Mouse (Mus musculus): ENCODE results near the gene Stxbp6. TPM values are rescaled to one million over a fixed set of nuclear protein-coding genes. Genes with fewer than 3 reads are reported as not detected.
A peak's percentile ranks its signal among the peaks of the same experiment; 100 is the strongest.
"Not testable (repeated sequence)": the region's sequence is repeated elsewhere in the genome, so short reads cannot be mapped to it uniquely, and the experiment has no call there.

Gene Stxbp6
- 4.0 and 6.1 TPM in 2 replicates for polyA plus RNA-seq (2012; rRNA removed)

DNA sequence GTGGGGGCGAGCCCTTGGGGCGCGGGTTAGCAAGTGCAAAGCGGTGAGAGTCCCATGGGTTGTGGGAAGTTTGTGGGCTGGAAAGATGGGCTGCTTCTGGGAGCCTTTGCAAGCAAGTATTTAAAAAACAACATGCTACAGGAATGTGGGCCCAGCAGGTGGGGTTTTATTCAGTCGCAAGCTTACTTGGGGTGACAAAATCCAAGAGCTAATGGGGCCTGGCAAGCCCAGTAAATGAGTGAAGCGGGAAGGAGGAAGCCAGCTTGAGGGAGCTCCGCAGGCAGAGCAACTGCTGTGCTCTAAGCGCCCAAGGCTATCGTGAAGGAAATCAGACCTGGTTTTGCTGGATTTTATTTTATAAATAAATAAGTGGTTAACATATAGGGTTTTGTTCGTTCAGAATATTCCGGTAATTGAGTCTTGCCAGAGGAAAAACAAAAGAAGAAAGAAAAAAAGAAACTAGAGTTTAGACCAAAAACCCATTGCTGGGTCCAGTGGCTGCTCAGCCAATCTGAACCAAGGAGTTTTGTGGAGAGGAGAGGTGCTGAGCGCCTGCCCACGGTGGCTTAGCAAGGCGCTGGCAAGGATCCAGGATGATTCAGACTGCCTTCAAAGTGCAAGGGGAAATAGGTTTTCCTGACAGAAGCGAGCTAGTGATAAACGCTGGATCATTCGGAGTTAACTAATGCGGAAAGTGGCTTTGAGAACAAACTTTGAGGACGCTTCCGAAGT lies at the start of gene Stxbp6:
Gene Stxbp6, minus strand, starts transcription at position 99 of the 732 bp plus-strand sequence.
- Histone ChIP-seq H3K36me3 (ENCODE audit: control insufficient read depth, insufficient read depth, low read length) (no peaks in the 10 kb centered on the region), H3K4me3 (ENCODE audit: control insufficient read depth, low read depth, low read length) (peak within 1 kb of the TSS; percentile 83), H3K27me3 (ENCODE audit: control insufficient read depth, insufficient read depth, low read length) (no peaks in the 10 kb centered on the region), H3K4me1 (ENCODE audit: control insufficient read depth, insufficient read depth, low read length) (peaks cover 17% of the 10 kb centered on the region), H3K27ac (ENCODE audit: control insufficient read depth, insufficient read depth, low read depth, low read length) (peak within 1 kb of the TSS; percentile 44)
- no peak for TF ChIP-seq POLR2A (IDR thresholded peaks at IDR 0.05; ENCODE audit: control insufficient read depth, low read depth, low read length)
- TF ChIP-seq CTCF (IDR thresholded peaks at IDR 0.05; ENCODE audit: control insufficient read depth, insufficient read depth, insufficient replicate concordance, low read depth, low read length), result no peak

DNA sequence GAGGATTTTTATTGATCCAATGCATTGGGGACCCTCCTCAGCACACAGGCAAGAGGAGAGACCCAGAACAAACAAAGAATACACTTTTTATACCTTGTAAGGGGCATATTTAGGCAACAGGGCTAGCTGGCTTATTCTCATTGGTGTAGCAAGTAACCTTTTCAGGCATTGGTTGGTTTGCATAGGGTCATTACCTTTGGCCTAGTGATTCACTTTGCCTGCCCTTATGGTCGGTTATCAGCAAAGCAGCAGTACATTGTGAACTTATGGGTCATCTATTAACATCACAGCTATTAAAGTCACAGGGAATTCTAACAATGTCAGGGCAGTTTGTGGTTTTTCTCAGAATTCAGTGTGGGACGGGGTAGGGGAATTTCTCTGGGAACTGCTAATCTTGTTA lies 28.4 kb upstream of the Stxbp6 start:
- not testable (repeated sequence) for H3K36me3 ChIP-seq (ENCODE audit: control insufficient read depth, insufficient read depth, low read length); H3K4me3 ChIP-seq (ENCODE audit: control insufficient read depth, low read depth, low read length); H3K4me1 ChIP-seq (ENCODE audit: control insufficient read depth, insufficient read depth, low read length); H3K27me3 ChIP-seq (ENCODE audit: control insufficient read depth, insufficient read depth, low read length); H3K27ac ChIP-seq (ENCODE audit: control insufficient read depth, insufficient read depth, low read depth, low read length)

DNA sequence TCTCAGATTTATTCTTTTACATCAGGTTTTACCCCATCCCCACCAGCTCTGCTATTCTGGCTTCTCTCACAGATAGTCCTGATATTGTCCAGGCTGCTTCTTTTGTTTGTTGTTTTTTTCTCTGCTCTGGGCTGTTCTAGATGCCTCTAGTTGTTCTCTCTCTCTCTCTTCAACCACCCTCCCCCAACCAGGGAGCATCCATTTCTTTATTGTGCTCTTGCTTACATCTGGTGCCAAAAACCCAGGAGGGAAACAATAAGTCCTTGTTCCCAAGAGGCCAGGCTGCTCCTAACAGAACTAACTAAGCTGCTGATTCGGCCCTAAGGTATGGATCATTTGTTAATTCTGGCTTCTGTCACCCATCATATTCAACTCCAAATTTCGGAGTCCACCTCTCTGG lies 19.2 kb upstream of the Stxbp6 start:
- TF ChIP-seq POLR2A (IDR thresholded peaks at IDR 0.05; ENCODE audit: control insufficient read depth, low read depth, low read length), result no peak
- no peak for TF ChIP-seq CTCF (IDR thresholded peaks at IDR 0.05; ENCODE audit: control insufficient read depth, insufficient read depth, insufficient replicate concordance, low read depth, low read length)

DNA sequence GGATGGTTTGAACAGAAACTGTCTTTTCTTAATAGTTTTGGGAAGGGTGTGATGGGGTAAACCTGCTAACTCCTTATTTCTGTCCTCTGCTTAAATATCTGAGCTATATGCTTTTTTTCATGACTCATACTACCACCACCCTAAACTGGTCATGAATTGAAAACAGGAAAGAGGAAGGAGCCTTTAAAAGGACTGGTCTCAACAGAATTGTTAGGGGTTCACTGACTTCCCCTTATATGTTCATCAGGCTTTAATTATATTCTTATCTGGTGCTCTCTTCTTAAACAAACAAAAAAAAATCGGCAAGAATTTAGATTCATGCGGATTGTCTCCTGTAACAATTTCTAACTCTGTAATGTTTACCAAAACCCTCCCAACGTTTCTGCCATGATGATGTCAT lies 17.9 kb upstream of the Stxbp6 start:
- H3K27ac ChIP-seq (ENCODE audit: control insufficient read depth, insufficient read depth, low read depth, low read length), result no peak overlapping the region
- no peaks in the 10 kb centered on the region for H3K4me1 ChIP-seq (ENCODE audit: control insufficient read depth, insufficient read depth, low read length)
- H3K4me3 ChIP-seq (ENCODE audit: control insufficient read depth, low read depth, low read length), result no peak overlapping the region
- no peaks in the 10 kb centered on the region for H3K36me3 ChIP-seq (ENCODE audit: control insufficient read depth, insufficient read depth, low read length)
- H3K27me3 ChIP-seq (ENCODE audit: control insufficient read depth, insufficient read depth, low read length), result no peaks in the 10 kb centered on the region
- TF ChIP-seq POLR2A (IDR thresholded peaks at IDR 0.05; ENCODE audit: control insufficient read depth, low read depth, low read length), result no peak
- no peak for TF ChIP-seq CTCF (IDR thresholded peaks at IDR 0.05; ENCODE audit: control insufficient read depth, insufficient read depth, insufficient replicate concordance, low read depth, low read length)

More for the DNA sequence above, 19.2 kb upstream of the Stxbp6 start:
- no peaks in the 10 kb centered on the region for H3K36me3 ChIP-seq (ENCODE audit: control insufficient read depth, insufficient read depth, low read length)
- H3K27me3 ChIP-seq (ENCODE audit: control insufficient read depth, insufficient read depth, low read length), result no peaks in the 10 kb centered on the region
- no peaks in the 10 kb centered on the region for H3K4me1 ChIP-seq (ENCODE audit: control insufficient read depth, insufficient read depth, low read length)
- H3K4me3 ChIP-seq (ENCODE audit: control insufficient read depth, low read depth, low read length), result no peak overlapping the region
- H3K27ac ChIP-seq (ENCODE audit: control insufficient read depth, insufficient read depth, low read depth, low read length), result no peak overlapping the region

GRCm38 (mm10) chr12:45083145-45083475 lies 8.6 kb upstream of the Stxbp6 start:
- no peaks in the 10 kb centered on the region for H3K4me1 ChIP-seq (ENCODE audit: control insufficient read depth, insufficient read depth, low read length)
- no peaks in the 10 kb centered on the region for H3K36me3 ChIP-seq (ENCODE audit: control insufficient read depth, insufficient read depth, low read length)
- no peak for TF ChIP-seq POLR2A (IDR thresholded peaks at IDR 0.05; ENCODE audit: control insufficient read depth, low read depth, low read length)
- no peak overlapping the region for H3K27ac ChIP-seq (ENCODE audit: control insufficient read depth, insufficient read depth, low read depth, low read length)
- H3K4me3 ChIP-seq (ENCODE audit: control insufficient read depth, low read depth, low read length), result no peak overlapping the region
- H3K27me3 ChIP-seq (ENCODE audit: control insufficient read depth, insufficient read depth, low read length), result no peaks in the 10 kb centered on the region

DNA sequence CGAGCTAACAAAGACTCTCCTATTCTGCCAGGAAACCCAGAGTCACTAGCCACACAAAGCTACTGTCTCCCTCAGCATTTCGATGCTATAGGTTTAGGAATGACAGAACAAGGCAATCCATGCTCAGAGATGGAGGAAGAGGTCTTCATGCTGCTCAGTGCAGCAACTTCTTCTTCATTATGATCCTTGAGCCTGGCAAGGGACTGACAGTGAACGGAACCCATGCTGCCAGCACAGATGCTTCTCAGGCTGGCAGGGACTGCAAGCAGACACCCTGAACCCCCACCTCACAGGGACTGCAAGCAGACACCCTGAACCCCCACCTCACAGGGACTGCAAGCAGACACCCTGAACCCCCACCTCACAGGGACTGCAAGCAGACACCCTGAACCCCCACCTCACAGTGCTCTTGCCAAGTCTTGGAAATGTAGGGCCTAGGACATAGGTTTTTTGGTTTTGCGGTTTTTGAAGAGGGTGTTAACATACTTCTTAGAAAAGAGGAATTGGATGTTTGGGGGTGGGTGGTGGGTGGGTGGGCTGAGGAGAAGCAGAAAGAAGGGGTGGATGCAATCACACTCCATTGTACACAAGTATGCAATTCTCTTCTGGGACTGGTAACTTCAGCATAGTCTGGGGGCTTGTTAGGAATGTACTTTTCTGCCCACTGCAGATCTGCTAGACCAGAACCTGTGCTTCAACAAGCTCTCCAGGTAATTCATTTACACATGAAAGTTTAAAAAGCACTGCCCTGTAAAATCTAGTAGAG lies 8.1 kb upstream of the Stxbp6 start:
- no peaks in the 10 kb centered on the region for H3K36me3 ChIP-seq (ENCODE audit: control insufficient read depth, insufficient read depth, low read length)
- H3K27ac ChIP-seq (ENCODE audit: control insufficient read depth, insufficient read depth, low read depth, low read length), result no peak overlapping the region
- TF ChIP-seq CTCF (IDR thresholded peaks at IDR 0.05; ENCODE audit: control insufficient read depth, insufficient read depth, insufficient replicate concordance, low read depth, low read length), result no peak
- no peak for TF ChIP-seq POLR2A (IDR thresholded peaks at IDR 0.05; ENCODE audit: control insufficient read depth, low read depth, low read length)
- no peaks in the 10 kb centered on the region for H3K4me1 ChIP-seq (ENCODE audit: control insufficient read depth, insufficient read depth, low read length)
- no peak overlapping the region for H3K4me3 ChIP-seq (ENCODE audit: control insufficient read depth, low read depth, low read length)
- no peaks in the 10 kb centered on the region for H3K27me3 ChIP-seq (ENCODE audit: control insufficient read depth, insufficient read depth, low read length)

DNA sequence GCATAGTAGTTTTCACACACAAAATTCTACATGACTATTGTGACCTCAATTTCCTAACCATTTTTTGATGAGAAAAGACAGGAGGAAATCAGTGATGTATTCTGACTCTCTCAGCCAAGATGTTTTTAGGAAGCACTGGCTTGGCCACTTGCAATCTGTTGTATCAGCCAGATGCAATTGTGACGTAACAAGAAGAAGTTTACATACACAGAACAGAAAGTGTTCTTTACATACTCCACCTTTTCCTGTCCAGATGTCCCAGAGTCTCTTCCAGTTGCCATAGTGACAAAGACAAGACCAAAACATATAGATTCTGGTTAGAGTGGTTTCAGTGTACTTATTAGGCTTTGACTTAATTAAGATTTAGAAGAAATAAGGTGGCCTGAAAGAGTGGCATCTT lies 7.1 kb upstream of the Stxbp6 start:
- H3K4me3 ChIP-seq (ENCODE audit: control insufficient read depth, low read depth, low read length), result no peak overlapping the region
- no peak for TF ChIP-seq POLR2A (IDR thresholded peaks at IDR 0.05; ENCODE audit: control insufficient read depth, low read depth, low read length)
- no peak for TF ChIP-seq CTCF (IDR thresholded peaks at IDR 0.05; ENCODE audit: control insufficient read depth, insufficient read depth, insufficient replicate concordance, low read depth, low read length)

More for the DNA sequence above, 7.1 kb upstream of the Stxbp6 start:
- no peaks in the 10 kb centered on the region for H3K4me1 ChIP-seq (ENCODE audit: control insufficient read depth, insufficient read depth, low read length)
- no peaks in the 10 kb centered on the region for H3K36me3 ChIP-seq (ENCODE audit: control insufficient read depth, insufficient read depth, low read length)
- no peaks in the 10 kb centered on the region for H3K27me3 ChIP-seq (ENCODE audit: control insufficient read depth, insufficient read depth, low read length)
- no peak overlapping the region for H3K27ac ChIP-seq (ENCODE audit: control insufficient read depth, insufficient read depth, low read depth, low read length)

Measured in testis, adult 2 months (tissue).